Mouse (Mus musculus) forebrain, postnatal 0 days (tissue): ENCODE data around the gene Adra2b. TPM values are rescaled to one million over a fixed set of nuclear protein-coding genes. Genes with fewer than 3 reads are reported as not detected.

Experiments
- ATAC-seq: fragments of 200-750 bp; cut with Nextera tagmentation; 2 replicates; pipeline ENCODE4 v1.8.0; 2017; ENCODE audit warnings: mild to moderate bottlenecking, moderate library complexity
- DNase-seq: peaks from one replicate; pipeline ENCODE4 v3.0.0-alpha.2; 2015
- H3K27ac ChIP-seq: fragments of 300-500 bp; sonication (generic); 2 replicates; pipeline ENCODE4 v1.5.1; 2014; ENCODE audit warnings: low read depth, mild to moderate bottlenecking, antibody characterized with exemption, low read length, moderate library complexity, mixed read lengths
- H3K27me3 ChIP-seq: fragments of 300-500 bp; sonication (generic); 2 replicates; pipeline ENCODE4 v1.6.1; 2014; ENCODE audit warnings: mild to moderate bottlenecking, low read length, mixed read lengths; ENCODE audit not compliant: insufficient read depth
- H3K36me3 ChIP-seq: fragments of 300-500 bp; sonication (generic); 2 replicates; pipeline ENCODE4 v1.6.1; 2014; ENCODE audit warnings: mild to moderate bottlenecking, moderate library complexity; ENCODE audit not compliant: insufficient read depth
- H3K4me1 ChIP-seq: fragments of 300-500 bp; sonication (generic); 2 replicates; pipeline ENCODE4 v1.6.1; 2014; ENCODE audit warnings: antibody characterized with exemption; ENCODE audit not compliant: insufficient read depth
- H3K4me2 ChIP-seq: fragments of 300-500 bp; sonication (generic); 2 replicates; pipeline ENCODE4 v1.6.1; 2014; ENCODE audit warnings: low read depth, mild to moderate bottlenecking, moderate library complexity
- H3K4me3 ChIP-seq: fragments of 300-500 bp; sonication (generic); 2 replicates; pipeline ENCODE4 v1.5.1; 2014; ENCODE audit warnings: low read depth, low read length, mixed read lengths
- H3K9ac ChIP-seq: fragments of 300-500 bp; sonication (generic); 2 replicates; pipeline ENCODE4 v1.6.1; 2014; ENCODE audit warnings: mild to moderate bottlenecking
- H3K9me3 ChIP-seq: fragments of 300-500 bp; sonication (generic); 2 replicates; pipeline ENCODE4 v1.6.1; 2016; ENCODE audit warnings: low read length
- CTCF ChIP-seq: sonication (generic); IDR thresholded peaks from 2 replicates; pipeline ENCODE4 v1.5.1; 2016; ENCODE audit warnings: antibody characterized with exemption, control low read depth, low read depth
- WGBS: fragments of 180-500 bp; shearing (Covaris S2); extraction: QIAGEN DNeasy Blood & Tissue Kit; methylation state at CpG from one replicate; pipeline ENCODE4 v1.1.7; 2014; 5-methylcytosine and 5-hydroxymethylcytosine counted together
- polyA plus RNA-seq: library from polyadenylated mRNA; unstranded; fragments of >200 nt; fragmentation: Nextera tagmentation; extraction: Ambion mirVana; gene quantifications from 2 replicates; pipeline ENCODE4 v1.2.1, GENCODE M21; 2015
- total RNA-seq: library from RNA; depleted of rRNA; stranded (reverse); fragments of >200 nt; gene quantifications from 2 replicates; pipeline ENCODE4 v1.2.3, GENCODE M21; 2014

The Adra2b gene
- total and polyA plus RNA-seq, 2 experiments from 2014 or later = 0.67 to 0.80 TPM

- no peaks in the 10 kb centered on the region for H3K36me3 ChIP-seq
- ATAC-seq (no peak), DNase-seq (no peak)
- H3K9me3 ChIP-seq = no peaks in the 10 kb centered on the region
- no peak overlapping the region for H3K4me2 ChIP-seq
- no peaks in the 10 kb centered on the region for H3K4me1 ChIP-seq
- 82% methylated on average over 6 of the region's 6 CpGs for WGBS
- H3K9ac ChIP-seq = no peak overlapping the region
- no peak overlapping the region for H3K27ac ChIP-seq
- no peak overlapping the region for H3K4me3 ChIP-seq
- no peak for TF ChIP-seq CTCF
- no peaks in the 10 kb centered on the region for H3K27me3 ChIP-seq
Observed at GRCm38 (mm10) chr2:127322671-127323285, 40.2 kb upstream of the Adra2b start.

- no peak overlapping the region for H3K9ac ChIP-seq
- H3K4me1 ChIP-seq = no peaks in the 10 kb centered on the region
- no peak overlapping the region for H3K4me2 ChIP-seq
- ATAC-seq (no peak), DNase-seq (no peak)
- no peaks in the 10 kb centered on the region for H3K27me3 ChIP-seq
- H3K4me3 ChIP-seq = no peak overlapping the region
- no peaks in the 10 kb centered on the region for H3K36me3 ChIP-seq
- H3K9me3 ChIP-seq = no peaks in the 10 kb centered on the region
- TF ChIP-seq CTCF = no peak
- H3K27ac ChIP-seq = no peak overlapping the region
- 88% methylated on average over 1 of the region's 1 CpGs for WGBS
Observed at GRCm38 (mm10) chr2:127323667-127324066, 39.3 kb upstream of the Adra2b start.

GRCm38 (mm10) chr2:127324456-127324855, 38.6 kb upstream of the Adra2b start:
- no peak overlapping the region for H3K4me3 ChIP-seq
- H3K27me3 ChIP-seq = no peaks in the 10 kb centered on the region
- no peak for ATAC-seq
- no peak for DNase-seq
- H3K4me1 ChIP-seq = no peaks in the 10 kb centered on the region
- no peak for TF ChIP-seq CTCF
- 86% methylated on average over 7 of the region's 7 CpGs for WGBS
- no peaks in the 10 kb centered on the region for H3K9me3 ChIP-seq
- no peak overlapping the region for H3K4me2 ChIP-seq
- H3K27ac ChIP-seq = no peak overlapping the region
- no peaks in the 10 kb centered on the region for H3K36me3 ChIP-seq
- no peak overlapping the region for H3K9ac ChIP-seq

- TF ChIP-seq CTCF = no peak
- Histone ChIP-seq H3K4me3 (no peak overlapping the region), H3K9me3 (no peaks in the 10 kb centered on the region), H3K36me3 (no peaks in the 10 kb centered on the region), H3K4me2 (no peak overlapping the region), H3K9ac (no peak overlapping the region), H3K27me3 (no peaks in the 10 kb centered on the region), H3K27ac (no peak overlapping the region), H3K4me1 (no peaks in the 10 kb centered on the region)
- DNase-seq (no peak), ATAC-seq (no peak)
- WGBS = 79% methylated on average over 12 of the region's 12 CpGs
Observed at GRCm38 (mm10) chr2:127328090-127328851, 34.7 kb upstream of the Adra2b start.

- no peaks in the 10 kb centered on the region for H3K4me1 ChIP-seq
- no peak overlapping the region for H3K4me2 ChIP-seq
- no peak overlapping the region for H3K27ac ChIP-seq
- H3K9me3 ChIP-seq = no peaks in the 10 kb centered on the region
- no peaks in the 10 kb centered on the region for H3K36me3 ChIP-seq
- TF ChIP-seq CTCF = no peak
- ATAC-seq (no peak), DNase-seq (no peak)
- H3K27me3 ChIP-seq = peaks cover 15% of the 10 kb centered on the region
- no peak overlapping the region for H3K4me3 ChIP-seq
- H3K9ac ChIP-seq = no peak overlapping the region
- 86% methylated on average over 14 of the region's 14 CpGs for WGBS
Observed at GRCm38 (mm10) chr2:127332807-127333570, 30.0 kb upstream of the Adra2b start.

GRCm38 (mm10) chr2:127333945-127334603, 28.9 kb upstream of the Adra2b start:
- H3K4me2 ChIP-seq = no peak overlapping the region
- H3K27ac ChIP-seq = no peak overlapping the region
- WGBS = 74% methylated on average over 5 of the region's 5 CpGs
- H3K9me3 ChIP-seq = no peaks in the 10 kb centered on the region
- peaks cover 15% of the 10 kb centered on the region for H3K27me3 ChIP-seq
- no peak for DNase-seq
- H3K9ac ChIP-seq = no peak overlapping the region
- no peaks in the 10 kb centered on the region for H3K36me3 ChIP-seq
- no peak for TF ChIP-seq CTCF
- no peaks in the 10 kb centered on the region for H3K4me1 ChIP-seq
- no peak overlapping the region for H3K4me3 ChIP-seq
- no peak for ATAC-seq
